ENCODE assay signal across 17 mouse cellular contexts in the genomic region with DNA sequence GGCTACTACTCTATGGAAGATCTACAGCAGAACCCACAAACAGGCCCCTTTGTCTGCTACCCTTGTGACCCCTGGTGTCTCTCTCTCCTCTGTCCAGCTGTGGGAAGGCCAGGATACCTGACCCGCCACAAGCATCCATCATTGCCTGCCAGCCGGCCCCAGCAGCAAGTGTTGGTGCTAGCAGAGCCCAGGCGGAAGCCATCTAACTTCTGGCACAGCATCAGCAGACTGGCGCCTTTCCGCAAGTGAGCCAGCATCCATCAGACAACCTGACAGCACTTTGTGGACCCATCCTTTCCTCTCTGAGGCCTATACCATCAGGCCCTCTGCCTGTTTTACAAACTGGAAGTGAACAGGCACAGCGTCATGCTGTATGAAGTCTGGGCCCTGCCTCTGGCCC. TPM values are rescaled to one million over a fixed set of nuclear protein-coding genes. Genes with fewer than 3 reads are reported as not detected.
A peak's percentile ranks its signal among the peaks of the same experiment; 100 is the strongest.
DNase-seq lines count a peak whose midpoint lies in the region; ATAC-seq and TF ChIP-seq lines count a peak whose summit lies in the region.
"Had no signal": no experiment of that assay in that cellular context is flagged by ENCODE, and none has a peak within 500 bp of the region (broad histone marks: within the 10 kb centered on the region; RNA-seq: fewer than 3 reads in every experiment).

No protein-coding gene starts in this region.

- H3K4me3 ChIP-seq in kidney, postnatal 0 days (replicated peaks; ENCODE audit: low read depth, low read length) = no peak overlapping the region
- H3K4me3 ChIP-seq in stomach, postnatal 0 days (ENCODE audit: low read depth, low read length) = no peak overlapping the region
- H3K4me3 ChIP-seq: embryonic facial prominence, embryonic 12.5 days; heart, embryonic 15.5 days; limb, embryonic 13.5 days; megakaryocyte, embryonic 14.5 days had no signal

- H3K9me3 ChIP-seq in kidney, postnatal 0 days (replicated peaks; ENCODE audit: low read length) = no peaks in the 10 kb centered on the region
- no peaks in the 10 kb centered on the region for H3K9me3 ChIP-seq in stomach, postnatal 0 days (ENCODE audit: control insufficient read depth, low read length)
- H3K9me3 ChIP-seq: embryonic facial prominence, embryonic 12.5 days; heart, embryonic 15.5 days; limb, embryonic 13.5 days; megakaryocyte, embryonic 14.5 days had no signal

- 58% methylated on average over 6 of the region's 6 CpGs for WGBS in kidney, postnatal 0 days
- WGBS in stomach, postnatal 0 days = 49% methylated on average over 6 of the region's 6 CpGs

- H3K9ac ChIP-seq in kidney, postnatal 0 days (ENCODE audit: low read depth, low read length) = no peak overlapping the region
- H3K9ac ChIP-seq in stomach, postnatal 0 days (ENCODE audit: low read length) = no peak overlapping the region
- H3K9ac ChIP-seq: embryonic facial prominence, embryonic 12.5 days; heart, embryonic 15.5 days; limb, embryonic 13.5 days; liver, embryonic 14.5 days had no signal

- H3K4me1 ChIP-seq in kidney, postnatal 0 days (replicated peaks; ENCODE audit: insufficient read depth, low read length) = no peaks in the 10 kb centered on the region
- H3K4me1 ChIP-seq in stomach, postnatal 0 days (replicated peaks; ENCODE audit: control insufficient read depth, insufficient read depth) = no peaks in the 10 kb centered on the region

- peaks cover 51% of the 10 kb centered on the region for H3K36me3 ChIP-seq in kidney, postnatal 0 days (ENCODE audit: insufficient read depth, low read length)
- H3K36me3 ChIP-seq in stomach, postnatal 0 days (ENCODE audit: control insufficient read depth, insufficient read depth, low read length) = peaks cover 18% of the 10 kb centered on the region

- H3K4me2 ChIP-seq in kidney, postnatal 0 days (ENCODE audit: low read length) = no peak overlapping the region
- H3K4me2 ChIP-seq in stomach, postnatal 0 days (replicated peaks; ENCODE audit: low read depth) = no peak overlapping the region
- H3K4me2 ChIP-seq: embryonic facial prominence, embryonic 12.5 days; heart, embryonic 15.5 days; limb, embryonic 13.5 days had no signal

- no peak for TF ChIP-seq CTCF in kidney, postnatal 0 days (IDR thresholded peaks at IDR 0.05; ENCODE audit: low read depth)
- TF ChIP-seq CTCF in stomach, postnatal 0 days (IDR thresholded peaks at IDR 0.05; ENCODE audit: low read depth) = no peak

- peak; percentile 26 for DNase-seq in cerebellum, adult 9-10 months
- DNase-seq in cerebellum, adult 9-11 months = no peak
- DNase-seq in heart, adult 11 months = peak; percentile 89
- DNase-seq in heart, adult 18-20 months = no peak
- peak; percentile 31 for DNase-seq in kidney, postnatal 0 days (ENCODE audit: low spot score)
- no peak for DNase-seq in kidney, adult 18-20 months
- DNase-seq in embryo, embryonic 9.5 days (ENCODE audit: extremely low spot score) = peak; percentile 17
- no peak for DNase-seq in stomach, postnatal 0 days (ENCODE audit: low spot score)
- DNase-seq: kidney, adult 2 months; right cerebral cortex, postnatal 25 days had no signal

- no peak overlapping the region for H3K27ac ChIP-seq in kidney, postnatal 0 days
- H3K27ac ChIP-seq in stomach, postnatal 0 days (replicated peaks) = no peak overlapping the region
- H3K27ac ChIP-seq: embryonic facial prominence, embryonic 12.5 days; heart, embryonic 15.5 days; limb, embryonic 13.5 days; liver, embryonic 14.5 days had no signal

- H3K27me3 ChIP-seq in kidney, postnatal 0 days (ENCODE audit: insufficient read depth, low read length) = no peaks in the 10 kb centered on the region
- H3K27me3 ChIP-seq in stomach, postnatal 0 days (ENCODE audit: control insufficient read depth, insufficient read depth, low read length) = no peaks in the 10 kb centered on the region
- H3K27me3 ChIP-seq: CH12.LX; embryonic facial prominence, embryonic 12.5 days; heart, embryonic 15.5 days; megakaryocyte, embryonic 14.5 days had no signal

- no peak for TF ChIP-seq EP300 in stomach, postnatal 0 days (optimal IDR thresholded peaks at IDR 0.05)

- no peak for ATAC-seq in kidney, postnatal 0 days (replicated peaks; ENCODE audit: low FRiP score, low read depth)
- no peak for ATAC-seq in stomach, postnatal 0 days (ENCODE audit: low FRiP score, low TSS enrichment)
- ATAC-seq: lung, postnatal 0 days had no signal

RNA-seq across cellular contexts. Expression of gene Fam168b, which starts 31.3 kb away (rescaled TPM):
- 10 to 100 TPM; 47.9 to 49.6 TPM for total RNA-seq in heart, adult 18-20 months (2021)
- polyA plus RNA-seq in kidney, postnatal 0 days (2015; fragmentation: Nextera tagmentation; extraction: Ambion mirVana) = 47.2 and 49.1 TPM in 2 replicates
- polyA plus RNA-seq in stomach, postnatal 0 days (2015; fragmentation: Nextera tagmentation; extraction: Ambion mirVana) = 21.4 and 24.7 TPM in 2 replicates

RNA-seq across cellular contexts. Expression of gene Plekhb2, which starts 38.2 kb away (rescaled TPM):
- total RNA-seq in heart, adult 18-20 months (2021) = 100 to 1,000 TPM; 127 to 145 TPM
- 61.2 and 74.8 TPM in 2 replicates for polyA plus RNA-seq in kidney, postnatal 0 days (2015; fragmentation: Nextera tagmentation; extraction: Ambion mirVana)
- 103 and 105 TPM in 2 replicates for polyA plus RNA-seq in stomach, postnatal 0 days (2015; fragmentation: Nextera tagmentation; extraction: Ambion mirVana)

Comparison
In these comparisons a context has a peak if more than half of its experiments do, and no peak if none do; other contexts are left out.
1. DNase-seq: peak in cerebellum, adult 9-10 months (single experiment), heart, adult 11 months (single experiment), kidney, postnatal 0 days (single experiment) and embryo, embryonic 9.5 days (single experiment); none in cerebellum, adult 9-11 months (single experiment), heart, adult 18-20 months (0 of 2), kidney, adult 18-20 months (single experiment) and stomach, postnatal 0 days (single experiment).